Mouse (Mus musculus): ENCODE measurements around the gene Bckdk.
A peak's percentile ranks its signal among the peaks of the same experiment; 100 is the strongest.
"Not testable (repeated sequence)": the region's sequence is repeated elsewhere in the genome, so short reads cannot be mapped to it uniquely, and the experiment has no call there.

Gene Bckdk

DNA sequence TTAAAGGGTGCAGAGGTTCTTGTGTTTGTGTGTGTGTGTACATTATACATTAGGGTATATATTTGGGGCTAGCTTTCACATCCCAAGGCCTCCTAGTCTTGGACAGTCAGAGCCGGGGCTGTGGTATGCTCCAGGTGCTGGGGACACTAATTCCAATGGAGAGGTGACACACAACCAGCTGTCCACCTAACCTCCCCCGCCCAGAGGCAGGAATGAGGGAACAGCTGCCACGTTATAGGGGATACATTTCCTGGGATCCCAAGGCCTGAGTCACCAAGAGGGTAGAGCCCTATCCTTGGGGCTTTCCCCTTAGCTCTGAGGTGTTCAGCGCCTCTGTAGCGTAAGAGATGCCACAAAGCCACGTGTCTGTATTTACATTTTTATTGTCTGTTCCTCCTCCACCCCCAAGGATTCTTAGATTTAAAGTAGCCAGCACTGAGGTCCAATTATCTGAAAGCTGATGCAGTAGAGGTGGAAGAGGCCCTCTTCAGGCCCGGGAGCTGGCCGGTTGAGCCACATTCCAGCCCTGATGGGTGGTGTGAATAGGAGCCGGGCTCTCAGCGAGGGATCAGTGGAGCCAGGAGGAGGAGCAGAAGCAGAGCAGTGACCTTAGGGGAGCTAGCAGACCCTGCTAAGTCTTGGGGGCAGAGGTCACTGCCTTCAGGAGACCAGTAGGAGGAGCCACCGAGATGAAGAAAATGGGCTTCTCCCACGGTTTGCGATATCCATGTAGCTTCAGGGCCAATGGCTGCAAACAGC, 28.6 kb downstream of the Bckdk start:
- DNase-seq, result peak; percentile 19

DNA sequence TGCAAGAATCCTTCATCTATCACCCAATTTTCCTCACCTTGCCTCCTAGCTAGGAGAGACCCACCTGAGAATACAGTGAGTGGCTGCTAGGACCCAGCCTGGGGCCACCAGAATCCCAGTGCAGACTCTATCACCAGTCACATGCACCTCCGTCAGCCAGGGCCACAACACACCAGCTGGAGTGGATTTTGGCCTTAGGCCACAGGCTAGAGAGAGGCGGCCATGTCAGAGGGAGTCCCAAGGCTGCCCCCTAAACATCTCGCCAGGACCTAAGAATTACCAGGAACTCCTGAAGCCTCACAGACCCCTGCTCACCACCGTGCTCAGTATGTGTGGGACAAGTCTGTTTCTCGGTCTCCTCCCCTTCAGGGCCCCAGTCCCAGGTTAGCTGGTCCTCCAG, 30.2 kb downstream of the Bckdk start:
- no peak for DNase-seq

DNA sequence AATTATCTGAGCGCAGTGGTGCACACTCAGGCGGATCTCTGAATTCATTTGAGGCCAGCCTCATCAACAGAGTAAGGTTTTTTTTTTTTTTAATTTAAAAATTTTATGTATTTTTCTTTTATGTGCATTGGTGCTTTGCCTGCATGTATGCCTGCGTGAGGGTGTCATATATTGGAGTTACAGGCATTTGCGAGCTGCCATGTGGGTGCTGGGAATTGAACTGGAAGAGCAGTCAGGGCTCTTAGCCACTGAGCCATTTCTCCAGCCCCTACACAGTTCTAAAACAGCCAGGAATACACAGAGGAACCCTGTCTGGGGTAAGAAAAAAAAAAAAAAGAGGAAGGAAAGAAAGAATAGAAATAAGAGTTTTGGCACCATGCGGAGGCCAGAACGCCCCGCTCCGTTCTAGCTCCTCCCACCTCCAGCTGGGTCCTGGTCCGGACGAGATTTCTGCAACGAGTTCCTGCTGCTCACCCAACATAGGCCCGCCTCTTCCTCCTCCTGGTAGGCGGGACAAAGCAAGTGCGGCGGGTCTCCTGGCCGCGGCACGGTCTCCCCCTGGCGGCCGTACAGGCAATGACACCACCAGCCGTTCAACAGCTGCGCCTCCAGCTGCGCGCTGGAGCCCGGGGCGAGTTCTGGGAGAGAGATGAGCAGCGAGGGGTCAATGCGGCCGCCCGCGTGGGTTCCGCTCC, 31.3 kb downstream of the Bckdk start:
- DNase-seq, result peak; percentile 96

GRCm38 (mm10) chr7:127935748-127936159, 31.9 kb downstream of the Bckdk start:
- DNase-seq, result no peak

GRCm38 (mm10) chr7:127936216-127936884, 32.5 kb downstream of the Bckdk start:
- peak; percentile 43 for DNase-seq

DNA sequence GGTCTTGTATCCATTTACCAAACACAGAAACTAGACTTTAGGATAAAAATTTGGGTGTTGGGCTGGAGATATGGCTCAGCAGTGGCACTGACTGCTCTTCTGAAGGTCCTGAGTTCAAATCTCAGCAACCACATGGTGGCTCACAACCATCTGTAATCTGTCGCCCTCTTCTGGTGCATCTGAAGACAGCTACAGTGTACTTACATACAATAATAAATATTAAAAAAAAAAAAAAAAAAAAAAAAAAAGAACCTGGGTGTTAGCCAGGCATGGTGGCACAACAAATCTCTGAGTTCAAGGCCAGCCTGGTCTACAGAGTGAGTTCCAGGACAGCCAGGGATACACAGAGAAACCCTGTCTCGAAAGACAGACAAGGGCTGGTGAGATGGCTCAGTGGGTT, 38.2 kb downstream of the Bckdk start:
- DNase-seq, result not testable (repeated sequence)

DNA sequence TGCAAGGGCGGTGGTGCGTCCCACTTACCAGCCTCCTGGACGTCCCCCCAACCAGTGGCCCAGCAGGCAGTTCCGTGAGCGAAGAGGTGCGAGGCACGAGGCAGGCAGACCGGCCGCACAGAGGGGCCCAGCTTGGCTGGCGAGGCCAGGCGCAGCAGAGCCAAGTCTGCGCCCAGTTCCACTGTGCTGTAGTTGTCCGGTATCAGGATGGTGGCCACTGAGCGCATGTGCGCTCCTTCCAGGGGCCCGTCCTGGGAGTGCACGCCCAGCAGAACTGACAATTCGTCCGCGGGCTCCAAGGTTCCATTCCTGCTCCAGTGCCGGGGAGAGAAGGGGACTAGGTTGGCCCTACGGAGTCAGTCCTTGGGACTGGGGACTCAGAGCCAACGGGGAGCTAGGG, 40.7 kb downstream of the Bckdk start:
- DNase-seq, result no peak

DNA sequence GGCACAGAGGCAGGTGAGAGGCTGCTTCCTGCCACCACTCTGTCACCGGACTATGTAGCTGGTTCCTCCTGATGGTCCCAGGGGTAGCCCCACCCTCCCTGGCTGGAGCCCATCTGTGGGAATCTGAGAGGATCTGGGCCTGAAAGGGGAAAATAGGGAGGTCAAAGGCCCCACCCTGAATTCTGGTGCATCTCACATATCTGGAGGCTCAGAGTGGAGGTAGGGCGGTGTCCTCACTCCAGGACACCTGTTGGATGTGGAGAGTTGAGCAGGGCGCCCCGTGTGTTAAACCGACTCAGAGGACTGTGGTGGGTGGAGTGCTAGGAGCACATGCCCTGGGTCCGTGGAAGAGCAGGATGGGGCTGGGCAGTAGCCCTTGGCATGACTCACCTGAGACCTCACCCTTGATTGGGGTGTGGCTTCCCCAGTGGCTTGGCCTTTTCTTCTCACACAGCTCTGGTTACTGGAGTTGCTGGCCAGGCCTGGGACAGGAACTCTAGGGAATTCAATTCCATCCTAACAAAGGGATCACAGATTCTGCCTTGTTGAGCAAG, 42.7 kb downstream of the Bckdk start, which contains the start of gene Prss36:
Prss36 (minus strand) TSS at position 256 of the 554 bp plus-strand sequence.
- no peak for DNase-seq

DNA sequence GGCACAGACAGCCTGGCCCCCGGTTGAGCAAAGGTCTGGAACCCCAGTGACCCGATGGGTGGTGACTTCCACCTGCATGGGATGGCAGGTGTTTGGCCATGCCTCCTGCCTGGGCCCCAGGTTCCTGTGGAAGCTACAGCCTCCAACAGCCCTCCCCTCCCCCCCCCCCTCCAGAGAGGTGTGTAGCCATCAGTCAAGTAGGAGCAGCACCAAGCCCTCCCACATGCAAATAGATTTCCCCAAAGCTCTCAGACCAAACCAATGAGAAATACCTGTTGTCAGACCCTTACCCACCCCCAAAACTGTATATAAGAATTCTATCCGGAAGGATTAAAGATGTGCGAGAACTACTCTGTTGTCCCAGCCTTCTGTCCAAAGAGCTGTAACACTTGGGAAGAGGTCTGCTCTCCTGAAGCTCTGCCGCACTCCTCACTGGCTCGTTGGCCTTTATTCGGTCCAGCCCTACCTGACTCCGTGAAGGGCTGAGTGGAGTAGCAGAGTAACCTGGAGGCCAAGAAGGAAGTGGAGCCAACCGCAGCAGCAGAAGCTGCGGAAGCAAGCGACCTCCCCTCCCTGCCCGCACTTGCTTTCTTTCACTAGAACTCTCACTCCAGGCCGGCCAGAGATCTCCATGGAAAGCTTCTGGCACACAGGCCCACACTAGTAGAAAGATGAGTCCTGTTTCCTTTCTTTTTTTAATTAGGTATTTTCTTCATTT, 49.1 kb downstream of the Bckdk start:
- DNase-seq, result no peak

GRCm38 (mm10) chr7:127959364-127959763, 55.5 kb downstream of the Bckdk start:
- no peak for DNase-seq
